Mouse (Mus musculus) cortical plate, adult 2 months (tissue): ENCODE data around the gene Nlrx1.
"Not testable (repeated sequence)": the region's sequence is repeated elsewhere in the genome, so short reads cannot be mapped to it uniquely, and the experiment has no call there.

Experiments
- CTCF ChIP-seq: fragments of 200-500 bp; IDR thresholded peaks from 2 replicates; pipeline ENCODE4 v1.5.1; 2011; ENCODE audit warnings: mild to moderate bottlenecking, control low read depth, low read length; ENCODE audit not compliant: insufficient read depth; ENCODE audit errors: extremely low read depth
- POLR2A ChIP-seq: fragments of 200-500 bp; IDR thresholded peaks from 2 replicates; pipeline ENCODE4 v1.6.1; 2011; ENCODE audit warnings: mild to moderate bottlenecking, low read length, control low read depth; ENCODE audit not compliant: insufficient read depth; ENCODE audit errors: extremely low read depth

DNA sequence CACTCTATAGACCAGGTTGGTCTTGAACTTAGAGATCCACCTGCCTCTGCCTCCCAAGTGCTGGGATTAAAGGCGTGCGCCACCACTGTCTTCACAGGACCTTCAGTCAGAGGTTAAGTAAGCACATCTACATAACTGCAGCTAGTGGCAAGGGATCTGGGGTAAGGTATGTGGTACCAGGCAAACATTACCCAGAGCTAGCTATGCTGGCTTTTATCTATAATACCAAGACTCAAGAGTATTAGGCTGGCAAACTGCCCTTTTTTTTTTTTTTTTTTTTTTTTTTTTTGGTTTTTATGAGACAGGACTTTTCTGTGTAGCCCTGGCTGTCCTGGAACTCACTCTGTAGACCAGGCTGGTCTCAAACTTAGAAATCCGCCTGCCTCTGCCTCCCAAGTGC, 31.6 kb upstream of the Nlrx1 start:
- not testable (repeated sequence) for TF ChIP-seq POLR2A, CTCF
